Mouse (Mus musculus): ENCODE data around the gene Exoc2. TPM values are rescaled to one million over a fixed set of nuclear protein-coding genes. Genes with fewer than 3 reads are reported as not detected.

Exoc2 gene
- polyA plus RNA-seq, 1 experiment from 2014 or later: 12.7 TPM

GRCm38 (mm10) chr13:30814256-30814655 is 159.6 kb downstream of the Exoc2 start:
- Histone ChIP-seq H3K27me3 (ENCODE audit: control insufficient read depth, insufficient read depth, low read length) (no peaks in the 10 kb centered on the region), H3K4me2 (replicated peaks; ENCODE audit: low read depth) (no peak overlapping the region), H3K36me3 (ENCODE audit: control insufficient read depth, insufficient read depth, low read length) (no peaks in the 10 kb centered on the region), H3K27ac (replicated peaks) (no peak overlapping the region), H3K9me3 (ENCODE audit: control insufficient read depth, low read length) (no peaks in the 10 kb centered on the region), H3K4me3 (ENCODE audit: low read depth, low read length) (no peak overlapping the region), H3K9ac (ENCODE audit: low read length) (no peak overlapping the region), H3K4me1 (replicated peaks; ENCODE audit: control insufficient read depth, insufficient read depth) (no peaks in the 10 kb centered on the region)
- no peak for ATAC-seq (ENCODE audit: low FRiP score, low TSS enrichment)
- no peak for DNase-seq (ENCODE audit: low spot score)
- TF ChIP-seq EP300 (optimal IDR thresholded peaks at IDR 0.05): no peak
- TF ChIP-seq CTCF (IDR thresholded peaks at IDR 0.05; ENCODE audit: low read depth): no peak
- 92% methylated on average over 5 of the region's 5 CpGs for WGBS

DNA sequence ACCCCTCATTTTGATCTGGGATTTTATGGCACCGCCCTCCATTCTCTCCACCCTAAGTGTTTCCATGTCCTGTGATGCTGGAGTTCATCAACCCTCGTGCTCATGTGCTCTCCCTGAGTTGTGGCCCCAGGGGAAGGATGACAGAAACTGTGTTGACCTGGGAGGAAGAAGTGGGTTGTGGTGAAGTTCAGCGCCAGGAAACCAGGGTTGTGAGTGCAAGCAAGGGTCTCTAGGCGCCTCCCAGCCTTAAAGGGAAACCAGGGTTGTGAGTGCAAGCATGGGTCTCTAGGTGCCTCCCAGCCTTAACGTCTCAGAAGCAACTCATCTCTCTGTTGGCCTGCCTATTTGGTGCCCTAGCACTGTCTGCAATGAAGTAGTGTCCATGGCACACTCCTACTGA is 160.4 kb downstream of the Exoc2 start:
- ATAC-seq (ENCODE audit: low FRiP score, low TSS enrichment) (no peak), DNase-seq (ENCODE audit: low spot score) (no peak)
- no peak overlapping the region for H3K27ac ChIP-seq (replicated peaks)
- no peaks in the 10 kb centered on the region for H3K36me3 ChIP-seq (ENCODE audit: control insufficient read depth, insufficient read depth, low read length)
- H3K27me3 ChIP-seq (ENCODE audit: control insufficient read depth, insufficient read depth, low read length): no peaks in the 10 kb centered on the region
- TF ChIP-seq CTCF (IDR thresholded peaks at IDR 0.05; ENCODE audit: low read depth) (no peak), EP300 (optimal IDR thresholded peaks at IDR 0.05) (no peak)
- H3K4me3 ChIP-seq (ENCODE audit: low read depth, low read length): no peak overlapping the region
- H3K4me2 ChIP-seq (replicated peaks; ENCODE audit: low read depth): no peak overlapping the region
- no peaks in the 10 kb centered on the region for H3K9me3 ChIP-seq (ENCODE audit: control insufficient read depth, low read length)
- H3K4me1 ChIP-seq (replicated peaks; ENCODE audit: control insufficient read depth, insufficient read depth): no peaks in the 10 kb centered on the region
- no peak overlapping the region for H3K9ac ChIP-seq (ENCODE audit: low read length)
- 82% methylated on average over 5 of the region's 5 CpGs for WGBS

- H3K27me3 ChIP-seq (ENCODE audit: control insufficient read depth, insufficient read depth, low read length): no peaks in the 10 kb centered on the region
- 85% methylated on average over 7 of the region's 7 CpGs for WGBS
- no peaks in the 10 kb centered on the region for H3K9me3 ChIP-seq (ENCODE audit: control insufficient read depth, low read length)
- H3K4me1 ChIP-seq (replicated peaks; ENCODE audit: control insufficient read depth, insufficient read depth): no peaks in the 10 kb centered on the region
- no peak overlapping the region for H3K4me3 ChIP-seq (ENCODE audit: low read depth, low read length)
- H3K36me3 ChIP-seq (ENCODE audit: control insufficient read depth, insufficient read depth, low read length): no peaks in the 10 kb centered on the region
- ATAC-seq (ENCODE audit: low FRiP score, low TSS enrichment): no peak
- TF ChIP-seq EP300 (optimal IDR thresholded peaks at IDR 0.05): no peak
- no peak for TF ChIP-seq CTCF (IDR thresholded peaks at IDR 0.05; ENCODE audit: low read depth)
- no peak overlapping the region for H3K4me2 ChIP-seq (replicated peaks; ENCODE audit: low read depth)
- H3K27ac ChIP-seq (replicated peaks): no peak overlapping the region
- no peak overlapping the region for H3K9ac ChIP-seq (ENCODE audit: low read length)
- no peak for DNase-seq (ENCODE audit: low spot score)
Observed at GRCm38 (mm10) chr13:30809240-30809639, 164.7 kb downstream of the Exoc2 start.

DNA sequence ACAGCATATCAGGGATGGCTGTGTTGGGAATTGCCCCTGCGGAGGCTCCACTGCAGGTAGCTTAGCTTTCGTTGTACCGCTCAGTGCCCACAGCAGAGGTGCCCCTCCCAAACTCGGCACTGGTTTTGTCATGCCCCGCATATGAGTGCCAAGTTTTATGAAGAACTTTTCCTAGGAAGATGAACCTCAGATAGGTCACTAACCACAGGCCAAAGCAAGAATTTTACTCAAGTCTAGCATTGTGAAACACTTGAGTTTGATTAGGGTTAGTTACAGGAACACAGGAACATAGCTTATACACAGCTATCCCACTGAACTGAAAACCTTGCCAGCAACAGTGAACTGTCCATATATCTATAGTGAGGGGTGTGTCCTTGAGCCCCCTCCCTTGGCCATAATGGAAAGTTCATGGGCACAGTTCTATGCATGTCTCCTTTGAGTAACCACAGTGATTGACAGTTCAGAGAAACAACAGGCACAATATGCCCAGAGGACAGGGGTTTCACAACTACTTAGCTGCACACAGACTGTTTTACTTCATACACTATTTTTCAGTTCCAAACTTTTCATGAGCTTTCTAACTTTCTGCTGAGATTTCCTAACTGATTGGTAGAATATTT is 171.4 kb downstream of the Exoc2 start:
- H3K4me3 ChIP-seq (ENCODE audit: low read depth, low read length): no peak overlapping the region
- DNase-seq (ENCODE audit: low spot score): no peak
- H3K27me3 ChIP-seq (ENCODE audit: control insufficient read depth, insufficient read depth, low read length): no peaks in the 10 kb centered on the region
- no peaks in the 10 kb centered on the region for H3K4me1 ChIP-seq (replicated peaks; ENCODE audit: control insufficient read depth, insufficient read depth)
- no peak for ATAC-seq (ENCODE audit: low FRiP score, low TSS enrichment)
- no peak overlapping the region for H3K9ac ChIP-seq (ENCODE audit: low read length)
- H3K4me2 ChIP-seq (replicated peaks; ENCODE audit: low read depth): no peak overlapping the region
- H3K9me3 ChIP-seq (ENCODE audit: control insufficient read depth, low read length): no peaks in the 10 kb centered on the region
- no peak overlapping the region for H3K27ac ChIP-seq (replicated peaks)
- H3K36me3 ChIP-seq (ENCODE audit: control insufficient read depth, insufficient read depth, low read length): no peaks in the 10 kb centered on the region
- TF ChIP-seq CTCF (IDR thresholded peaks at IDR 0.05; ENCODE audit: low read depth) (no peak), EP300 (optimal IDR thresholded peaks at IDR 0.05) (no peak)
- 75% methylated on average over 5 of the region's 5 CpGs for WGBS

GRCm38 (mm10) chr13:30801886-30802285 is 172.0 kb downstream of the Exoc2 start:
- H3K4me3 ChIP-seq (ENCODE audit: low read depth, low read length): no peak overlapping the region
- ATAC-seq (ENCODE audit: low FRiP score, low TSS enrichment): no peak
- no peaks in the 10 kb centered on the region for H3K4me1 ChIP-seq (replicated peaks; ENCODE audit: control insufficient read depth, insufficient read depth)
- no peak overlapping the region for H3K4me2 ChIP-seq (replicated peaks; ENCODE audit: low read depth)
- H3K27ac ChIP-seq (replicated peaks): no peak overlapping the region
- H3K27me3 ChIP-seq (ENCODE audit: control insufficient read depth, insufficient read depth, low read length): no peaks in the 10 kb centered on the region
- WGBS: 75% methylated on average over 4 of the region's 4 CpGs
- DNase-seq (ENCODE audit: low spot score): no peak
- no peak overlapping the region for H3K9ac ChIP-seq (ENCODE audit: low read length)
- TF ChIP-seq CTCF (IDR thresholded peaks at IDR 0.05; ENCODE audit: low read depth): no peak
- no peak for TF ChIP-seq EP300 (optimal IDR thresholded peaks at IDR 0.05)
- no peaks in the 10 kb centered on the region for H3K9me3 ChIP-seq (ENCODE audit: control insufficient read depth, low read length)
- H3K36me3 ChIP-seq (ENCODE audit: control insufficient read depth, insufficient read depth, low read length): no peaks in the 10 kb centered on the region

DNA sequence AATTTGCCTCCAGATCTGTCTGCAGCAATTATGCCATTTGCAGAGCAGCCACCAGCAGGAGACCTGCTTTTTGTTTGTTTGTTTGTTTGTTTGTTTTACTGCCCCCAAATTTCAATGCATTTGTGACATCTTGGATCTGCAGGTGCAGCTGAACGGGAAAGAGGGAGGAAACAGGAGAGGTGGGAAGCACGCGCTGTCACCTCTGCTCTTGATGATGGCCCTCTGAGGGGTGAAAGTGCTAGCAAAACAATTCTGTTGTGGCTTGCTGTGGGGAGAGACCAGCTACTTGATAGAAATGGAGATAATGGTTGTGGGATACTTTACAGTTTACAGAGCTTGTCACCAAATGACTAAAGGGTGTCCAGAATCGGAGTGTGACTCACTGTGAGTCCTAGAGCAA is 177.9 kb downstream of the Exoc2 start:
- no peak overlapping the region for H3K4me2 ChIP-seq (replicated peaks; ENCODE audit: low read depth)
- DNase-seq (ENCODE audit: low spot score) (no peak), ATAC-seq (ENCODE audit: low FRiP score, low TSS enrichment) (no peak)
- no peak overlapping the region for H3K4me3 ChIP-seq (ENCODE audit: low read depth, low read length)
- H3K27me3 ChIP-seq (ENCODE audit: control insufficient read depth, insufficient read depth, low read length): no peaks in the 10 kb centered on the region
- H3K9ac ChIP-seq (ENCODE audit: low read length): no peak overlapping the region
- H3K27ac ChIP-seq (replicated peaks): no peak overlapping the region
- no peaks in the 10 kb centered on the region for H3K9me3 ChIP-seq (ENCODE audit: control insufficient read depth, low read length)
- no peak for TF ChIP-seq EP300 (optimal IDR thresholded peaks at IDR 0.05)
- no peak for TF ChIP-seq CTCF (IDR thresholded peaks at IDR 0.05; ENCODE audit: low read depth)
- H3K4me1 ChIP-seq (replicated peaks; ENCODE audit: control insufficient read depth, insufficient read depth): no peaks in the 10 kb centered on the region
- WGBS: 89% methylated on average over 4 of the region's 4 CpGs
- no peaks in the 10 kb centered on the region for H3K36me3 ChIP-seq (ENCODE audit: control insufficient read depth, insufficient read depth, low read length)
